Mouse (Mus musculus) forebrain, postnatal 0 days (tissue): ENCODE results near the gene Ceacam12. TPM values are rescaled to one million over a fixed set of nuclear protein-coding genes. Genes with fewer than 3 reads are reported as not detected.
"Not testable (repeated sequence)": the region's sequence is repeated elsewhere in the genome, so short reads cannot be mapped to it uniquely, and the experiment has no call there.

Source experiments
- ATAC-seq: fragments of 200-750 bp; cut with Nextera tagmentation; 2 replicates; pipeline ENCODE4 v1.8.0; 2017; ENCODE audit warnings: mild to moderate bottlenecking, moderate library complexity
- DNase-seq: peaks from one replicate; pipeline ENCODE4 v3.0.0-alpha.2; 2015
- H3K27ac ChIP-seq: fragments of 300-500 bp; sonication (generic); 2 replicates; pipeline ENCODE4 v1.5.1; 2014; ENCODE audit warnings: low read depth, mild to moderate bottlenecking, antibody characterized with exemption, low read length, moderate library complexity, mixed read lengths
- H3K27me3 ChIP-seq: fragments of 300-500 bp; sonication (generic); 2 replicates; pipeline ENCODE4 v1.6.1; 2014; ENCODE audit warnings: mild to moderate bottlenecking, low read length, mixed read lengths; ENCODE audit not compliant: insufficient read depth
- H3K36me3 ChIP-seq: fragments of 300-500 bp; sonication (generic); 2 replicates; pipeline ENCODE4 v1.6.1; 2014; ENCODE audit warnings: mild to moderate bottlenecking, moderate library complexity; ENCODE audit not compliant: insufficient read depth
- H3K4me1 ChIP-seq: fragments of 300-500 bp; sonication (generic); 2 replicates; pipeline ENCODE4 v1.6.1; 2014; ENCODE audit warnings: antibody characterized with exemption; ENCODE audit not compliant: insufficient read depth
- H3K4me2 ChIP-seq: fragments of 300-500 bp; sonication (generic); 2 replicates; pipeline ENCODE4 v1.6.1; 2014; ENCODE audit warnings: low read depth, mild to moderate bottlenecking, moderate library complexity
- H3K4me3 ChIP-seq: fragments of 300-500 bp; sonication (generic); 2 replicates; pipeline ENCODE4 v1.5.1; 2014; ENCODE audit warnings: low read depth, low read length, mixed read lengths
- H3K9ac ChIP-seq: fragments of 300-500 bp; sonication (generic); 2 replicates; pipeline ENCODE4 v1.6.1; 2014; ENCODE audit warnings: mild to moderate bottlenecking
- H3K9me3 ChIP-seq: fragments of 300-500 bp; sonication (generic); 2 replicates; pipeline ENCODE4 v1.6.1; 2016; ENCODE audit warnings: low read length
- CTCF ChIP-seq: sonication (generic); IDR thresholded peaks from 2 replicates; pipeline ENCODE4 v1.5.1; 2016; ENCODE audit warnings: antibody characterized with exemption, control low read depth, low read depth
- WGBS: fragments of 180-500 bp; shearing (Covaris S2); extraction: QIAGEN DNeasy Blood & Tissue Kit; methylation state at CpG from one replicate; pipeline ENCODE4 v1.1.7; 2014; 5-methylcytosine and 5-hydroxymethylcytosine counted together
- microRNA-seq, 2 experiments: library from miRNA; unstranded; fragments of <30 nt; microRNA quantifications; one replicate each; pipeline ENCODE4; 2016
- polyA plus RNA-seq: library from polyadenylated mRNA; unstranded; fragments of >200 nt; fragmentation: Nextera tagmentation; extraction: Ambion mirVana; gene quantifications from 2 replicates; pipeline ENCODE4 v1.2.1, GENCODE M21; 2015
- total RNA-seq: library from RNA; depleted of rRNA; stranded (reverse); fragments of >200 nt; gene quantifications from 2 replicates; pipeline ENCODE4 v1.2.3, GENCODE M21; 2014; rRNA removed

The Ceacam12 gene
- total RNA-seq: not detected in 2 replicates
- polyA plus RNA-seq: not detected in 2 replicates

DNA sequence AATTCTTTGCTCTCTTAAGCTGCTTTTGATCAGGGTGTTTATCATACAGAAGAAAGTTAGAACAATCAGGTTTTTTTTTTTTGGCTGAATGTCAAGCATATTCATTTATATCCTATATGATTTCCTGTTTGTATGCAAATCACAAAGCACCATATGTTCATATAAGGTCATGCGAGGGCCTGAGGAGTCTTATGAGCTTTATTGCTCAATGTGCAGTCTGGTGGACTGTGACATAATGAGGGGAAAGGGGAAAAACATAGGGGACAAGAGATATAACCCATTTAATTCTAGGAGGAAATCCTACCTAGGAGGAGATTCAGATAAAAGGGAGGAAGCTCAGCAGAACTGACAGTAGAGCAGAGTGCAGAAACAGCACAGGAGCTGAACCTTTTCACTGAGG, at the start of gene Ceacam12:
TSS of gene Ceacam12 (plus strand) at position 301 of the 400 bp plus-strand sequence.
- Histone ChIP-seq H3K9me3 (0 out of 2 replicates have a peak, but pooled peaks cover 36% of the 10 kb centered on the region), H3K4me2 (no peak within 1 kb of the TSS)

GRCm38 (mm10) chr7:18073821-18074220, 8.1 kb downstream of the Ceacam12 start:
- not testable (repeated sequence) for H3K27ac ChIP-seq, H3K4me2 ChIP-seq, H3K9ac ChIP-seq, H3K36me3 ChIP-seq, ATAC-seq, H3K4me1 ChIP-seq, H3K4me3 ChIP-seq, H3K27me3 ChIP-seq, DNase-seq
- peaks cover 40% of the 10 kb centered on the region; the same call in 1 of the 2 replicates for H3K9me3 ChIP-seq
- WGBS: 72% methylated on average over 1 of the region's 1 CpGs

More for the DNA sequence above, at the start of gene Ceacam12:
- no peak within 1 kb of the TSS for H3K27ac ChIP-seq
- TF ChIP-seq CTCF: no peak
- no peak for ATAC-seq
- no peak within 1 kb of the TSS for H3K4me3 ChIP-seq
- H3K27me3 ChIP-seq: no peaks in the 10 kb centered on the region
- no peaks in the 10 kb centered on the region for H3K36me3 ChIP-seq
- DNase-seq: no peak
- H3K4me1 ChIP-seq: no peaks in the 10 kb centered on the region
- no peak within 1 kb of the TSS for H3K9ac ChIP-seq
- WGBS: 75% methylated on average over 1 of the region's 1 CpGs

DNA sequence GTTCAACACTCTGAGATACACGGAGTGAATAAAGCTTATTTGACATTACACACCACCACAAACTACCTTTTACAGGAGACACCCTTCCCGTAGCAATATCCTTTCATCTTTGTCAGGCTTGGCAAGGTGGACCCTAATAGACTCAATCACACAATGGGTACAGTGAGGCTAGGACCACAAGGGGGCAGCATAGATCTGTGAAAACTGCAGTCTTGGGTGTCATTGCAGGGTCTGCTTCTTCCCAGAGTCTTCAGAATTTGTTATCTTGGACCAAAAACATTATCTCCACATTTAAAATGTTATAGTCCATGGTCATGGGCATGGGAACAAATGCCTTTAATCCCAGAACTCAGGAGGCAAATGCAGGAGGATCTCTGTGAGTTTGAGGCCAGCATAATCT, 35.1 kb downstream of the Ceacam12 start:
- DNase-seq (no peak), ATAC-seq (no peak)
- Histone ChIP-seq H3K36me3 (no peaks in the 10 kb centered on the region), H3K27ac (no peak overlapping the region), H3K4me3 (no peak overlapping the region), H3K9ac (no peak overlapping the region), H3K9me3 (0 out of 2 replicates have a peak, but pooled peaks cover 17% of the 10 kb centered on the region), H3K27me3 (no peaks in the 10 kb centered on the region), H3K4me1 (no peaks in the 10 kb centered on the region), H3K4me2 (no peak overlapping the region)
- TF ChIP-seq CTCF: no peak
- WGBS: 53% methylated on average over 2 of the region's 2 CpGs

Small RNAs within 50 kb of the gene (microRNA-seq; reads per million reads assigned to microRNA genes)
- gene Gm22414: 0 reads per million in 2 experiments

Other genes with a start within 250 kb of the Ceacam12 start
- not detected in 2 replicates for gene Gm5155, start 194.2 kb upstream of the Ceacam12 start, total RNA-seq
- gene Gm5155, start 194.2 kb upstream of the Ceacam12 start, polyA plus RNA-seq: not detected in 2 replicates
- not detected in 2 replicates for gene Ceacam11, start 93.8 kb upstream of the Ceacam12 start, total RNA-seq
- gene Ceacam11, start 93.8 kb upstream of the Ceacam12 start, polyA plus RNA-seq: not detected in 2 replicates
- gene Ceacam13, start 56.0 kb upstream of the Ceacam12 start, total RNA-seq: not detected in 2 replicates
- gene Ceacam13, start 56.0 kb upstream of the Ceacam12 start, polyA plus RNA-seq: not detected in 2 replicates
- not detected in 2 replicates for gene Igfl3, start 110.6 kb downstream of the Ceacam12 start, total RNA-seq
- not detected in 2 replicates for gene Igfl3, start 110.6 kb downstream of the Ceacam12 start, polyA plus RNA-seq
- not detected in 2 replicates for gene Mill1, start 179.4 kb downstream of the Ceacam12 start, total RNA-seq
- gene Mill1, start 179.4 kb downstream of the Ceacam12 start, polyA plus RNA-seq: not detected in 2 replicates